Mouse (Mus musculus): ENCODE measurements around the gene Rabl6.

Gene Rabl6

GRCm38 (mm10) chr2:25591863-25592262, 16.5 kb downstream of the Rabl6 start:
- no peak for DNase-seq (ENCODE audit: low spot score)

DNA sequence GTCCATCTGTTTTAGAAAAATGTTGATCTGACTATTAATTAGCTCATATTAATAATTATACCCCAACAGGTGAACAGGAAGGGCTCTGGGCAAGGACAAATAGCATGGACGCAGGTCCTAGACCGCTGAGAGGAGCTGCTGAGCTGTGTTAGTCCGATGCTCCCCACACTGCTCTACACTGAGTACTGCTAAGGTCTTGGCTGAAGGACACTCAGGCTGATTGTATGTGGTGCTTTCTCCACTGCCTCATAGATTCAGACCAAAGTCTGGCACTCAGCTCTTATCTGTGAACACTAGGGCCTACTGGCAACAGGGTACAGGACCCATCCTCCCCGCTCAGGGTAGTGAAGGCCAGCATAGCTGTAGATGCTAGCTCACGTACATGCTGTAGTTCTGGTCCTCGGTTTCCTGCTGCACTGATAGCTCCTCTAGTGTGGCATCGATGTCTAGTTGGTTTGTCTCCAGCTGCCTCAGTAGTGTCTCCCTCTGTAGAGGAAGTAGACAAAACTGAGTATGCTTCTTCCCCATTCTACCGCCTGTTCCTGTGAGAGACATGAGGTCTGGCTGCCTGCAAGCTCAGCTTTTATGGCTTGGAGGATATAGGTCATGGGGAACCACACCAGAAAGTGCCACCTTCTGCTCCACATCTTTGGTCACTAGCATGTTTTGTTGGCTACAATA, 20.0 kb downstream of the Rabl6 start:
- no peak for DNase-seq (ENCODE audit: low spot score)

DNA sequence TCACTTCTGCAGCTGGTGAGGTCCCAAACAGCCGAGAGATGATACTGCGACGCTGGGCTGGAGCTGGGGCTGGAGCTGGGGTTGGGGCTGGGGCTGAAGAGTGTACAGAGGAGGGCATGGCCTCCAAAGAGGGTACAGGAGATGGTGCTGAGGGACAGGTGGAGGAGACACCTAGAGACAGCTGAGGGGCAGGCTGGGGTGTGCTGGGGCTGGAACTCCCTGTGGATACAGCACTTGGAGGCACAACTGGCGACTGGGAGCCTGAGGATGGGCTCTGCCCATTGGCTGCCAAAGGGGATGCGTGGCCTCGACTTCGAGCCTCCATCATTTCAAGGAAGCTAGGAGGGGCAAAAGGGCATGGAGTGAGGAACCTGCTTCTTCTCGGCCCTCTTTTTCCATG, 21.0 kb downstream of the Rabl6 start:
- DNase-seq (ENCODE audit: low spot score), result no peak

DNA sequence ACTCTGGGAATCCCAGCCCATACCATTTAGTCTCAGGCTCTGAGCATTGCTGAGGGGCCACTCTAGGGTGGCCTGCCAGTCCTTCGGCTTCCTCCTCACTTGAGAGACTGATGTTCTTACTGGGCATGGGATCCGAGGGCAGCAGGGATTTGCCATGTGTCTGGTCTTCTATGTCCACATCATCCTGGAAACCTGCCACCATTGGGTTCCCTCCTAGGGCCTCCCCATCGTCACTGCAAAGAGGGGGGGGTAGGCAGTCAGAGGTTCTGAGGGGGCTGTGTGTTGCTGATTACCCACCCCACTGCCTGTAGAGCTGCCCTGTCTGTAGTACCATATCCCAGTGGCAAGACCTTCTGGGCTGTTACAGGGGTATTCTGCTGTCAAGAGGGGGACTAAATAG, 22.7 kb downstream of the Rabl6 start:
- DNase-seq (ENCODE audit: low spot score), result no peak

DNA sequence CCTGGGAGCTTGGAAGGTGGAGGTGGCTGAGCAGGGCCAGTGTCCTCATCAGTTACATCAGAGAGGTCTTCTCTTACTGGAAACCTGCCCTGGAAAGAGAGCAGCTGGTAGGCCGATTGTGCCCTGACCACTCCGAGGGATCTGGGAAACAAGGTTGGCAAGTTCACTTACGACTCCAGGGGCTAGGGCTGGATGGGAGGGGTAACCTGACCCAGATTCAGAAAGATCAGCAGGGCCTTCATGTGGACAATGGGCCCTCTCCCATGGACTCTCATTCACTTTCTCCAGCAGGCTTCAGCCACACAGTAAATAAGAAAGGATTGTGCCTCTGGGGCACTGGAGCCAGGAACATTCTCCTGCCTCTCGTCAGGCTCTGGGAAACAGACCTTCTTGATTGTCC, 23.5 kb downstream of the Rabl6 start:
- no peak for DNase-seq (ENCODE audit: low spot score)

DNA sequence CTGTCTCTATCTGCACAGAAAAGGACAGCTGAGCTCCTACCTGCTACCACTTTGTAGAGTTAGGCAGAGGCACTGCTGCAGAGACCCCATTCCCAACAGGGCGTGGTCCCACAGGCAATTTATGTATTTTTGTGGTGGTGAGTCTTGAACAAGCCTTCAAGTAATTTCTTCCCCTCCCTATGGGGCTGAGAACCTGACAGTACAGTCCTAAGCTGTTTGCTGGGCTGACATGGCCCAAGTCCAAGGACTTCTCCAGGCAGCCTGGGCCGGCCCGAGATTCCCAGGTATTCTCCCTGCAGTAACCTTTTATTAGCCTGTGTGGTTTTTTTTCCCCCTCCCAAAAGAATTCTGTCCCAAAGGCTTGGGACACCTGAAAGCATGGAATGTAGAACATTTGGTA, 24.2 kb downstream of the Rabl6 start:
- DNase-seq (ENCODE audit: low spot score), result no peak

DNA sequence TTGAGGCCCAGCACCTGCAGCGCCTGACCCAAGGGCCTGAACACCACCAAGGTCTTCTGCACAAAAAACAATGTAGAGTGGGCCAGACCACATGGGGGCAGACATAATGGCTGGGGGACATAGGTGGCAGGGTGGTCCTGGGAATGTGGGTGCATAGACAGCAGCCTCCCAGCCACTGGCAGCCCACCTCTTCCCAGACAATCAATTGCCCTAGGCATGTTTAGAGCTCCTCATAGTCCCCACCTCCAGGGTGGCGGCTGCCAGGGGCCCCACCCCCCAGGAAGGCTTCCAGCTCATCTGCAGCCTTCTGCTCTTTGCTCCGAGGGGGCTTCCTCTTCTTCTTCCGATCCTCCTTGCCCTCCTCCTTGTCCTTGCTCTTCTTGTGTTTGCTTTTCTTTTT, 24.8 kb downstream of the Rabl6 start:
- no peak for DNase-seq (ENCODE audit: low spot score)

DNA sequence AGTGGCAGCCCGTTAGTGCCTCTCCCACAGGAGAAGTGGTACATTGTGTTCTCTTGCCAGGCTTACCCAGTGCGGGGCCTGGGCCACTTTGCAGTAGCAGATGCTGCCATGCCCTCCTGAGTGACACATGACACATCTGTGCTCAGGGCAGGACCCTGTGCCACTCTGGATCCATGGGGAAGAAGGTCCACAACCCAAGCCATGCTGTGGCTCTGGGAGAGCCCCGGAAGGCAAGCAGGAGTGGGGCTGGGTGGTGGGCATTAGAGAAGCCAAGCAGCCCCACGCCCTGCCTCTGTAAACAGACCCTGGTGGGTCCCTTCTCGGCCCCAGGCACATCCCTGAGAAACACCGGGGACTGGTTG, 25.2 kb downstream of the Rabl6 start:
- no peak for DNase-seq (ENCODE audit: low spot score)

DNA sequence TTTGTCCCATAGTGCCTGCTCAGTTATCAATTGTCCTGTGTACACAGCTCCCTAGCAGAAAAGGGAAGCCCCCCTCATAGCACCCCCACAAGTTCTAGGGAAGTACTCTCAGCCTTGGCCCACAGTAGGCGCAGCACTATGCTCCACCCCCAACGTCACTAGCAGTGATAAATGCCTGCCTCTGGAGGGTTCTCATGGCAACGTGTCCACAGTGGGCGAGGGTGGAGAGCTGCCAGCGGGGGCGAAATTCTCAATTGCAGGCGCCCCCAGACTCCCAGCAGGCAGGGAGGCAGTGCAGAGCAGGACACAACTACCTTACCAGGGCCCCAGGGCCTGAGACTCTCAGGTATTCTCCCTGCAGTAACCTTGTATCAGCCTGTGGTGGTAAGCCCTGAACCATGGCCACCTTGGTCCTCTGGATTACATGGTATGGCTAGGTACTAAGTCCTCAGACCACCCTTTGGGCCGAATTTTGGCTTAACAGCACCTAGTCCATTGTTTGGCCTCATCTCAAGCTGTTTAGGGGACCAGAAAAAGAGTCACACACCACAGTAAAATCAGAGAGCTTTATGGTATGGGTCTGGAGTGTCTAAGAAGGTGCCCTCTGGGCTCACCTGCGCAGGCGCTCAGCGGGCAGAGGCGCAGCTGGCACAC, 25.7 kb downstream of the Rabl6 start:
- DNase-seq (ENCODE audit: low spot score), result no peak

DNA sequence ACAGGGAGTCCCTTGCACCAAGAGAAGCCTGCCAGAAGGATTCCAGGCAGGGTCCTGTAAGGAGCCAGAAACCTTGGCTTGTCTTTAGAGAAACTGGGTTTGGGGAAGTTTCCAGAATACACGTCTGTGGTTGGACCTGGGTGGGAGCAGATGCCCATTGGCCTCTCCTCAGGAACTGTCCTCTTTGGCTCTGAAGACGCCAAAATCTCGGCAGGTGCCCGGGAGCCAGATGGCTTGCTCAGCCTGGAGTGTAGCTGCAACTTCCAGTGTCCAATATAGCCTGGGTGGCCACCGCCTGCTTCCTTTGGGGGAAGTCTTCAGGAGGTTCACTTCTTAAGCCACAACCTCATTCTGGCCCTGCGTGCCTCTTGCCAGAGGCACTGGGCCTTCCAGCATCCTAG, 26.4 kb downstream of the Rabl6 start:
- DNase-seq (ENCODE audit: low spot score), result no peak

- DNase-seq (ENCODE audit: low spot score), result peak; percentile 48
These were observed 26.9 kb downstream of the Rabl6 start, which contains the start of gene Ajm1 for GRCm38 (mm10) chr2:25581294-25581864. Ajm1 (minus strand) TSS chr2:25581757.

GRCm38 (mm10) chr2:25580621-25581101, 27.7 kb downstream of the Rabl6 start:
- no peak for DNase-seq (ENCODE audit: low spot score)

DNA sequence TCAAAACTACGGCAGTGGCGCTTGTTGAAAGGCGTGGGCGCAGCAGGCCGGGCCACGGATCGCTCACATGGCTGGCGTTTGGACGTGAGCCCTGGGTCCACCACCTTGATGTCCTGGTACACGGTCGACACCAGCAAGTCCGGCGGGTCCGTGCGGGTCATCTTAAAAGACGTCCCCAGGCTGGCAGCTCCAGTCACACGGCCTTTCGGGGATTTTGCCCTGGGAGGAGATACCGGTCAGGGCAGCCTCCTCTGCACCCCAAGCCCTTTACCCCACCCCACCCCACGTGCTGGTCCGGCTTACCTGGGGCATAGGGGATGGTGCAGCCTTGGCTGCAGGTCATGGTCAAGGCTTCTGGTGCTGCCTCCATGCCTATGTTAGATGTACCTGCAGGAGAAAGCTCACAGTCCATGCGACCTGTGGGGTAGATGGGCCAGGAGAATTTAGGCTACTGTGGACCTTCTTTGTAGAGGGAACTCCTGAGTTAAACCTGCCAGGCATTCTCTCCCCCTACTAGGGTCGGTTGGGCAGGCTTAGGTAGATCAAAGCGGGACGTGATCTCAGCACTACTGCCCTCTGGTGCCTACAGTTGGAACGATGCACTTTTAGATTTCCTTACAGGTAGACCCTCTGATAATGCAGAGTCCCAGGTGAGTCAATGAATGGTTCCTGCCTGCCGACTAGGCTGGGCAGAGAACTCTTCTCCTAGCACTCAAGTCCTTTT, 28.4 kb downstream of the Rabl6 start:
- DNase-seq (ENCODE audit: low spot score), result peak; percentile 35

DNA sequence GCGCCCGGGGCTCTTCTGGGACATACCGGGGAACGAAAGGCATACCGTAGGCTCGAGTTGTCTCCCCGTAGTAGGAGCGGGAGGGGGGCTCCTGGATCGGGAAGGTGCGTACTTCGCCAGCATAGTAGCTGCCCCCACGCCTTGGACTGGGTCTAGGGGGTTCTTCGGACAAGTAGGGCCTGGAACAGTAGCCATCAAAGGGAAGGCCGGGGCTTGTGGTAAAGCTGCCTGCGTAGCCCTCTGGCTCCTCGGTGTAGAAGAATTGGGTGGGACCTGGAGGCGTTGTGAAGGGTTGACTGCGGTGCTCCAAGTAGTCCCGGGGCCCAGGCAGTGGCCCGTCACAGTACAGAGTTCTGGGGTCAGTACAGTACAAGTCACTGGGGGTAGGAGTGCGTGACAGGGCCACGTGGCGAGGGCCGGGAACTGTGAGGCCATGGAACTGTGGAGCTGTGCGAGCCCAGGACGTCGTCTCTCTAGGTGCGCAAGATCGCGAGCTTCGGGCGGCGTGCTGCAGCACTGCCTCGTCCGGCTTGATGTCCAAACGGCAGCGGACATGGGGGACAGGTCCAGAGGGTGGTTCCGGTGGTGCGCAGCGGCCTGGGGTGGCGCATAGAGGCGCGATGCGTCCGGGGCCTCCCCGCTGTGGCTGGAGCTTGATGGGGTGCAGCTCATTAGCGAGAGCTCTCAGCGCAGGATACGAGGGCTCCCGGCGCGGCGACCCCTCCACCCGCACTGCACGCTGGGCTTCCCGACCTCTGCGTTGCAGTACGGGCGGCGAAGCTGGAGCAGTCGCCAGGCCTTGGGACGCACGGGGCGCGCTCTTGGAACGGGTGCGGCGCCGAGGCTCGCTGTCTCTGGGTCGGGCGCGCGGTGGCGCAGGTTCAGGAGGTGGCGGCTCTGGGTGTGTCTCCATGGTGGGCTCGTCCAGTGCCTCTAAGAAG, 29.3 kb downstream of the Rabl6 start:
- no peak for DNase-seq (ENCODE audit: low spot score)

GRCm38 (mm10) chr2:25577951-25578795, 30.1 kb downstream of the Rabl6 start:
- DNase-seq (ENCODE audit: low spot score), result no peak

DNA sequence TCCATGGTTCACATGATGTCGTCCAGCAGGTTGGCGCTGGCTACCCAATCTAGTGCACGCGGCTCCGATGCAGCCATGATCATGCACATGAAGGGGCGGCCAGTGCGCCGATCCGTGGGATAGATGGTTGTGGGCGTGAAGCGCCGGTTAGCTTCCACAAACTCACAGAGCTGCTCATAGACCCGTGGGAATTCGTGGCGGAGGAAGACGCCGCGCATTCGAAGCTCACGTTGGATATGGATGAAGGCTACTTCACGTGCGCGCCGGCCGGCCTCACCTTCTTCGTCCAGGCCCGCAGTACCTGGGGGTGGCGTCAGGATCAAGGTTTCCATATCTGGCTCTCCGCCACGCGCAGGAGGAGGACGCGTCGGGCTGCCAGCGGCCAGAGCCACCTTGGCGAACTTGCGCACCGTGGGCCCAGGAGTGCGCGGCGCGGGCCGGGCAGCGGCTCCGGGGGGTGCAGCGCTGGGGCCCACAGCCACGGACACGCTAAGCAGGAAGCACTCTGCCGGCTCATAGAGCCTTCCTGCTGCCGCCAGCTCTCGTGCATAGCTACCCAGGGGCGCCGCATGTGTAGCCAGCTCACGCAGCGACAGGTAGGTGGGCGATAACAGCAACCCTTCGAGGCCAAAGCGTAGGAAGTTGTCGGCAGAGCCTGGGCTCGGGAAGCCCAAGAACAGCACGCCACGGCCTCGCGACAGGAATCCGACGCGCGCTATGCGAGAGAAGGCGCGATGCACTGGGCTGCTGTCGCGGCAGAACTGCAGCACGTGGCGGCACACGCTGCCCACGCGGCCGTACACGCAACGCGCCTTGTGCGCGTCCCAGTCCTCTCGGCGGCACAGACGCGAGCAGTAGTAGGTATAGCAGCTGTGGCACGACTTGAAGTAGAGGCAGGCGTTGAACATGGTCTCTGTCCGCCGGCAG, 31.1 kb downstream of the Rabl6 start:
- no peak for DNase-seq (ENCODE audit: low spot score)

DNA sequence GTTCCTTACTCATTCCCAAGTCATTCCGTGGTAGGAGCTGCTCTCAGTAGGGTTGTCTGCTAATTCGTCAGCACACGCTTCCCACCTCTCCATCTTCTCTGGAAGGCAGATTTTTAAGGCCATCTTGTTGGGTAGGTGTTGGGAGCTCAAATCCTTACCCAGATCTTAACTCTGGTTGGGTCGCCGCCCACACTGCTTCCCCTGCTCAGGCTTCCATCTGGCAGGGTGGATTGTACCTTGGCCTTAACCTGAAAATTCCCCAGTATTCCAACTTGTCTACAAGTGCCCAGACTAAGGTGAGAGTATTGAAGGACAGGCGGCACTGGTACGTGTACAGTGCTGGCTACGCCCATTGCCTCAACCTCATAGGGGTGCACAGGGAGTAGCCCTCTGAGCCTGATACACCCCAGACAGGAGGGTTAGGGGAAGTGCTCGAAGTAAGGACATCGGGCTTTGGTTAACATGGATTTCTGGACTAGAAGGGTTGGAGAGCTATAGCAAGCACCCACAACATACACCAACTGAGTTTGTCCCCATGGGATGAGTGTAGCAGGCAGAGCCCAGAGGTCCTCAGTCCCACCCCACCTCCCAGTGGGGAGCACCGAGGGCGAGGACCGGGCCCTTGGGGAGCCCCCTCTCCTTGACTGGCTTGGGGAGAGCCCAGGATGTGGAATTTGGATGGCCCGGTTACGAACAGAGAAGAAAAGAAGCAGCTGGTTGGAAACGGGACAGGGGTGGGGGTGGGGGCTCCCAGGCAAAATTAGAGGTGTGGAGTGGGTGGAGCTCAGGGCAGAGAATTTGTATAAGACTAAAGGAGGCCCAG, 32.1 kb downstream of the Rabl6 start:
- DNase-seq (ENCODE audit: low spot score), result no peak

DNA sequence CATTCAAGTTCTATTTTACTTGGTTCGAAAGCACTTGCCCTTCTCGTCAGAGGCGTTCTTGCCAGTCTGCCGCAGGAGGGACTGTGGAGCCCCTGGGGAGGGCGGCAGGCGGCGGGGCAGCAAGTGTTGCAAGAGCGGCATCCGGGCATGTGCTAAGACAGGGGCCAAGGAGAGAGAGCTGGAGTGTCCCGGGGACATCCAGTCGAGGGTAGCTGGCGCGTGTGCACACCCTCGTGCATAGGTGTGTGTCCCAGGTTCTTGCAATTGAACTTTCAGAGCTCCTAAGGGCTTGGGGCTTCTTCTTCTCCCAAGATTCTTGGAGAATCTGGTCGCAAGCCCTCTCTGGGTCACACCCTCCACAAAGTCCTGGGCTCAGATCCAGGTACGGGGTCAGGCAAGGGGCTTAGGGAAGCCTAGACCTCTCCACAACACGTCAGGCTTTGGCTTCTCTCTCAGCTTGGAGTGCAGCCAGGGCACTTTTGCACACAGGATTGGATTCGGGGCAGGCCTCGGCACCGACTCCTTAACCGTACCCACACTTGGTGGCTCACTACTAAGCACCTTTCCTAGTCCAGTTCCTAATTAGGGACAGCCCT, 32.8 kb downstream of the Rabl6 start:
- DNase-seq (ENCODE audit: low spot score), result no peak

Data from spleen, adult 12 weeks (tissue).